Mouse (Mus musculus): ENCODE data around the gene Srsf10. TPM values are rescaled to one million over a fixed set of nuclear protein-coding genes. Genes with fewer than 3 reads are reported as not detected.

The Srsf10 gene
- polyA plus RNA-seq, 1 experiment, result 68.0 TPM

GRCm38 (mm10) chr4:135839293-135840011 is 16.1 kb upstream of the Srsf10 start:
- WGBS, result 93% methylated on average over 21 of the region's 21 CpGs
- TF ChIP-seq CTCF (IDR thresholded peaks at IDR 0.05; ENCODE audit: extremely low read depth, insufficient read depth, insufficient read length, insufficient replicate concordance), result no peak
- TF ChIP-seq POLR2A (IDR thresholded peaks at IDR 0.05; ENCODE audit: low read depth, low read length), result no peak
- no peak for DNase-seq (ENCODE audit: low read depth in 1 of 2, low spot score in 2 of 2)
- no peaks in the 10 kb centered on the region for H3K4me1 ChIP-seq (ENCODE audit: control insufficient read depth, insufficient read depth, insufficient read length)
- H3K4me3 ChIP-seq (ENCODE audit: extremely low read depth, insufficient read depth, insufficient read length), result no peak overlapping the region
- no peaks in the 10 kb centered on the region for H3K36me3 ChIP-seq (ENCODE audit: control insufficient read depth, insufficient read depth, low read length)
- H3K27me3 ChIP-seq (ENCODE audit: control insufficient read depth, insufficient read depth, low read length), result no peaks in the 10 kb centered on the region
- H3K27ac ChIP-seq (ENCODE audit: insufficient read depth, low read length), result no peak overlapping the region

- Histone ChIP-seq H3K36me3 (ENCODE audit: control insufficient read depth, insufficient read depth, low read length) (no peaks in the 10 kb centered on the region), H3K27ac (ENCODE audit: insufficient read depth, low read length) (no peak overlapping the region), H3K4me3 (ENCODE audit: extremely low read depth, insufficient read depth, insufficient read length) (no peak overlapping the region), H3K27me3 (ENCODE audit: control insufficient read depth, insufficient read depth, low read length) (no peaks in the 10 kb centered on the region), H3K4me1 (ENCODE audit: control insufficient read depth, insufficient read depth, insufficient read length) (no peaks in the 10 kb centered on the region)
- TF ChIP-seq POLR2A (IDR thresholded peaks at IDR 0.05; ENCODE audit: low read depth, low read length) (no peak), CTCF (IDR thresholded peaks at IDR 0.05; ENCODE audit: extremely low read depth, insufficient read depth, insufficient read length, insufficient replicate concordance) (no peak)
- DNase-seq (ENCODE audit: low read depth in 1 of 2, low spot score in 2 of 2), result no peak
- 79% methylated on average over 6 of the region's 6 CpGs for WGBS
Observed at GRCm38 (mm10) chr4:135844400-135844799, 11.1 kb upstream of the Srsf10 start.

- WGBS, result 66% methylated on average over 5 of the region's 5 CpGs
Observed at GRCm38 (mm10) chr4:135847581-135847980, 8.0 kb upstream of the Srsf10 start.

GRCm38 (mm10) chr4:135850411-135851095 is 5.0 kb upstream of the Srsf10 start:
- Histone ChIP-seq H3K4me1 (ENCODE audit: control insufficient read depth, insufficient read depth, insufficient read length) (peaks cover 4% of the 10 kb centered on the region; the same call in 1 of the 2 replicates), H3K4me3 (ENCODE audit: extremely low read depth, insufficient read depth, insufficient read length) (no peak overlapping the region), H3K36me3 (ENCODE audit: control insufficient read depth, insufficient read depth, low read length) (no peaks in the 10 kb centered on the region), H3K27ac (ENCODE audit: insufficient read depth, low read length) (peak overlapping the region; percentile 52; the same call in 1 of the 2 replicates), H3K27me3 (ENCODE audit: control insufficient read depth, insufficient read depth, low read length) (no peaks in the 10 kb centered on the region)
- TF ChIP-seq POLR2A (IDR thresholded peaks at IDR 0.05; ENCODE audit: low read depth, low read length) (no peak), CTCF (IDR thresholded peaks at IDR 0.05; ENCODE audit: extremely low read depth, insufficient read depth, insufficient read length, insufficient replicate concordance) (no peak)
- DNase-seq (ENCODE audit: low read depth in 1 of 2, low spot score in 2 of 2), result no peak
- whole genome bisulfite sequencing, result 56% methylated on average over 13 of the region's 13 CpGs

More at GRCm38 (mm10) chr4:135847581-135847980, 8.0 kb upstream of the Srsf10 start:
- no peak for TF ChIP-seq CTCF (IDR thresholded peaks at IDR 0.05; ENCODE audit: extremely low read depth, insufficient read depth, insufficient read length, insufficient replicate concordance)
- no peak for TF ChIP-seq POLR2A (IDR thresholded peaks at IDR 0.05; ENCODE audit: low read depth, low read length)
- DNase-seq (ENCODE audit: low read depth in 1 of 2, low spot score in 2 of 2), result no peak
- H3K4me1 ChIP-seq (ENCODE audit: control insufficient read depth, insufficient read depth, insufficient read length), result no peaks in the 10 kb centered on the region
- H3K4me3 ChIP-seq (ENCODE audit: extremely low read depth, insufficient read depth, insufficient read length), result no peak overlapping the region
- H3K27ac ChIP-seq (ENCODE audit: insufficient read depth, low read length), result no peak overlapping the region
- no peaks in the 10 kb centered on the region for H3K36me3 ChIP-seq (ENCODE audit: control insufficient read depth, insufficient read depth, low read length)
- H3K27me3 ChIP-seq (ENCODE audit: control insufficient read depth, insufficient read depth, low read length), result no peaks in the 10 kb centered on the region

- Histone ChIP-seq H3K36me3 (ENCODE audit: control insufficient read depth, insufficient read depth, low read length) (no peaks in the 10 kb centered on the region), H3K27me3 (ENCODE audit: control insufficient read depth, insufficient read depth, low read length) (no peaks in the 10 kb centered on the region), H3K27ac (ENCODE audit: insufficient read depth, low read length) (peak overlapping the region; percentile 37; the same call in 1 of the 2 replicates), H3K4me3 (ENCODE audit: extremely low read depth, insufficient read depth, insufficient read length) (no peak overlapping the region), H3K4me1 (ENCODE audit: control insufficient read depth, insufficient read depth, insufficient read length) (peaks cover 4% of the 10 kb centered on the region; the same call in 1 of the 2 replicates)
- no peak for DNase-seq (ENCODE audit: low read depth in 1 of 2, low spot score in 2 of 2)
- TF ChIP-seq POLR2A (IDR thresholded peaks at IDR 0.05; ENCODE audit: low read depth, low read length) (no peak), CTCF (IDR thresholded peaks at IDR 0.05; ENCODE audit: extremely low read depth, insufficient read depth, insufficient read length, insufficient replicate concordance) (no peak)
- WGBS, result 85% methylated on average over 9 of the region's 9 CpGs
Observed at GRCm38 (mm10) chr4:135851942-135852341, 3.6 kb upstream of the Srsf10 start.

- H3K4me1 ChIP-seq (ENCODE audit: control insufficient read depth, insufficient read depth, insufficient read length), result peaks cover 6% of the 10 kb centered on the region; the same call in 1 of the 2 replicates
Observed at GRCm38 (mm10) chr4:135853987-135854546, 1.5 kb upstream of the Srsf10 start.

More at GRCm38 (mm10) chr4:135853987-135854546, 1.5 kb upstream of the Srsf10 start:
- no peaks in the 10 kb centered on the region for H3K27me3 ChIP-seq (ENCODE audit: control insufficient read depth, insufficient read depth, low read length)
- no peak overlapping the region for H3K4me3 ChIP-seq (ENCODE audit: extremely low read depth, insufficient read depth, insufficient read length)
- TF ChIP-seq POLR2A (IDR thresholded peaks at IDR 0.05; ENCODE audit: low read depth, low read length) (no peak), CTCF (IDR thresholded peaks at IDR 0.05; ENCODE audit: extremely low read depth, insufficient read depth, insufficient read length, insufficient replicate concordance) (no peak)
- no peak for DNase-seq (ENCODE audit: low read depth in 1 of 2, low spot score in 2 of 2)
- no peaks in the 10 kb centered on the region for H3K36me3 ChIP-seq (ENCODE audit: control insufficient read depth, insufficient read depth, low read length)
- 94% methylated on average over 14 of the region's 14 CpGs for WGBS
- H3K27ac ChIP-seq (ENCODE audit: insufficient read depth, low read length), result no peak overlapping the region
